Mouse (Mus musculus) ES-Bruce4 (cell line): ENCODE measurements at regions not wholly inside any gene's neighbourhood (a gene's known extent, or its start where the extent isn't known, plus 50 kb on each side); places are given as distances from the start of the nearest gene placed in this dataset.
A peak's percentile ranks its signal among the peaks of the same experiment; 100 is the strongest.

Experiments used
- H3K27ac ChIP-seq: 2 replicates; pipeline ENCODE4 v1.5.1; 2012; ENCODE audit warnings: low read length, inconsistent platforms; ENCODE audit not compliant: insufficient read depth
- H3K27me3 ChIP-seq: 2 replicates; pipeline ENCODE4 v1.6.1; 2012; ENCODE audit warnings: mild to moderate bottlenecking, low read length, inconsistent platforms; ENCODE audit not compliant: control insufficient read depth, poor library complexity, insufficient read depth, severe bottlenecking
- H3K36me3 ChIP-seq: 2 replicates; pipeline ENCODE4 v1.6.1; 2012; ENCODE audit warnings: inconsistent platforms, mild to moderate bottlenecking, low read length, moderate library complexity; ENCODE audit not compliant: control insufficient read depth, poor library complexity, insufficient read depth, severe bottlenecking
- H3K4me1 ChIP-seq: one replicate; pipeline ENCODE4 v1.8.1; 2011; ENCODE audit warnings: low read length; ENCODE audit not compliant: control insufficient read depth, insufficient read depth
- H3K4me3 ChIP-seq: 2 replicates; pipeline ENCODE4 v1.5.1; 2011; ENCODE audit warnings: low read depth, mild to moderate bottlenecking, low read length
- H3K9ac ChIP-seq: 2 replicates; pipeline ENCODE4 v1.6.1; 2012; ENCODE audit warnings: low read depth, mild to moderate bottlenecking, inconsistent platforms; ENCODE audit not compliant: poor library complexity, severe bottlenecking
- H3K9me3 ChIP-seq: replicated peaks from 2 replicates; pipeline ENCODE4 v1.6.1; 2012; ENCODE audit warnings: mild to moderate bottlenecking, low read length, inconsistent platforms; ENCODE audit not compliant: control insufficient read depth, poor library complexity, insufficient read depth, severe bottlenecking
- CTCF ChIP-seq: IDR thresholded peaks from one replicate; pipeline ENCODE4 v1.8.1; 2011; ENCODE audit warnings: low read depth, low read length
- EP300 ChIP-seq: IDR thresholded peaks from 2 replicates; pipeline ENCODE4 v1.6.1; 2011; ENCODE audit warnings: low read depth, low read length; ENCODE audit not compliant: insufficient read depth
- POLR2A ChIP-seq: IDR thresholded peaks from one replicate; pipeline ENCODE4 v1.8.1; 2011; ENCODE audit warnings: low read length; ENCODE audit not compliant: insufficient read depth

DNA sequence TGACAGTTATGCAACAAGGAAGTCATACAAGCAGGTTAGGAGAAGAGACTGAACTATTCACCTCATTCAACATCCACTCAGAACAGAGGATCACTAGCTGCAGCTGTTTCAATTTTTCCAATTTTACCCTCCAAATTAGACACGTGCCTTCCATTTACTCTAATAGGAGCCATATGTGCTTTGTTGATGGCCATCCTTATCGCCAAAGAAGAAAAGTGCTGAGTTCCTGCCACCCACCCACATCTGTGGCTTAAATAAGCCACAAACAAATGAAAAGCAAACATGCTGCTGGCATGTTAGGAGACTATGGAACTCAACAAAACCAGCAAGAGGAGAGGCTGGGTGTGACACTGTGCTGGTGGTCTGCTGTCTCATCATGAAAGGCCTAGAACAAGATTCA is 1786.1 kb downstream of the 9330182O14Rik start:
- no peak for TF ChIP-seq EP300
- no peak for TF ChIP-seq POLR2A
- no peak for TF ChIP-seq CTCF

DNA sequence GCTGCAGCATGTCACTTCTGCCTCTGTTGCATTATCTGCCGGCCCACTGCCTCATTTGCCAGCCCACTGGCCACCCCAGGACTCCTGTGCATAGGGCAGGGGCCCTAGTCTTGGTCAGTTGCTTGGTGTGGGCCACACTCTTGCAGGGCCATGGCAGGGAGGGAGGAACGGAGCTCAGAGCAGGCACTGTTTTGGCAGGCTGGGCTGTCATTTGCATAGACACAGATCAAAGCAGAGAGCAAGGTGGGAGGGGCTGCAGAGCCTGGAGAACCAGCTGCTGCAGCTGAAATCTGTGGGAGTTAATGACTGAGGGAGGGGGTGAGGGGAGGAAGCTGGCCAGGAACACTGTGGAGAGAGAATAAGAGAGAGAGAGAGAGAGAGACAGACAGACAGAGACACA is 1802.5 kb downstream of the 9330182O14Rik start:
- H3K36me3 ChIP-seq = no peaks in the 10 kb centered on the region
- 0 out of 2 replicates have a peak overlapping the region, but pooled peaks have one; percentile 11 for H3K4me3 ChIP-seq
- no peak overlapping the region for H3K27ac ChIP-seq
- peaks cover 15% of the 10 kb centered on the region; the same call in 1 of the 2 replicates for H3K9me3 ChIP-seq
- H3K27me3 ChIP-seq = no peaks in the 10 kb centered on the region
- no peak for TF ChIP-seq POLR2A
- no peak for TF ChIP-seq EP300
- no peak for TF ChIP-seq CTCF
- H3K4me1 ChIP-seq = no peaks in the 10 kb centered on the region
- no peak overlapping the region for H3K9ac ChIP-seq

More for the DNA sequence above, 1786.1 kb downstream of the 9330182O14Rik start:
- Histone ChIP-seq H3K27me3 (no peaks in the 10 kb centered on the region), H3K27ac (no peak overlapping the region), H3K9me3 (no peaks in the 10 kb centered on the region), H3K4me3 (no peak overlapping the region), H3K36me3 (no peaks in the 10 kb centered on the region), H3K4me1 (no peaks in the 10 kb centered on the region), H3K9ac (no peak overlapping the region)

- TF ChIP-seq CTCF (no peak), EP300 (no peak), POLR2A (no peak)
- Histone ChIP-seq H3K27ac (no peak overlapping the region), H3K4me3 (no peak overlapping the region), H3K27me3 (no peaks in the 10 kb centered on the region), H3K36me3 (no peaks in the 10 kb centered on the region), H3K4me1 (no peaks in the 10 kb centered on the region), H3K9ac (no peak overlapping the region), H3K9me3 (no peaks in the 10 kb centered on the region)
These were observed 1811.1 kb downstream of the 9330182O14Rik start for GRCm38 (mm10) chr15:41945226-41945625.

DNA sequence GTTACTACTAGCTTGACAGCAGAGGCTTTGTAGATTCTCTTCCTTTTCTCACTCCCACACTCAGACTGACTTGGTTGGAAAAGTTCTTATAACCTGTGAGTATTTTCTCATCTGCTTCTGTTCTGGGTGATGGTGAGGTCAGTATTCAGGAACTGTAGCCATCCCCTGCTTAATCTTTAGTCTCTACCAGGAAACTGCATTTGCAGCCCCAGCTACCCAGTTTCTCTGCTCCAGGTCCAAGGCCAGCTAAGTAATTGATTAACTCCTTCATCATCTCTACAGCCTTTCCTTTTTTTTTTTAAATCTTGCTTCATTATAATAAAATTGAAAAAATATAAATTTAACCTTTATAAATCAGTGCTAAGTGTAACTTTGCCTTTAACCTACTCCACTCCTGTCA is 1813.7 kb downstream of the 9330182O14Rik start:
- Histone ChIP-seq H3K4me1 (no peaks in the 10 kb centered on the region), H3K27ac (no peak overlapping the region), H3K9ac (no peak overlapping the region), H3K4me3 (no peak overlapping the region), H3K9me3 (no peaks in the 10 kb centered on the region), H3K36me3 (no peaks in the 10 kb centered on the region), H3K27me3 (no peaks in the 10 kb centered on the region)
- TF ChIP-seq CTCF = no peak
- TF ChIP-seq POLR2A = no peak
- no peak for TF ChIP-seq EP300

GRCm38 (mm10) chr15:41948347-41949093 is 1814.4 kb downstream of the 9330182O14Rik start:
- no peaks in the 10 kb centered on the region for H3K9me3 ChIP-seq
- no peaks in the 10 kb centered on the region for H3K36me3 ChIP-seq
- no peak overlapping the region for H3K9ac ChIP-seq
- no peaks in the 10 kb centered on the region for H3K27me3 ChIP-seq
- H3K4me1 ChIP-seq = no peaks in the 10 kb centered on the region
- peak; percentile 35 for TF ChIP-seq CTCF
- TF ChIP-seq EP300 = no peak
- H3K27ac ChIP-seq = no peak overlapping the region
- no peak overlapping the region for H3K4me3 ChIP-seq

GRCm38 (mm10) chr15:41949094-41949461 is 1814.9 kb downstream of the 9330182O14Rik start:
- no peak overlapping the region for H3K27ac ChIP-seq
- H3K9ac ChIP-seq = no peak overlapping the region
- H3K4me3 ChIP-seq = no peak overlapping the region
- no peaks in the 10 kb centered on the region for H3K9me3 ChIP-seq
- H3K4me1 ChIP-seq = no peaks in the 10 kb centered on the region
- H3K27me3 ChIP-seq = no peaks in the 10 kb centered on the region
- TF ChIP-seq POLR2A (no peak), CTCF (no peak), EP300 (no peak)
- H3K36me3 ChIP-seq = no peaks in the 10 kb centered on the region
